Mouse (Mus musculus): ENCODE results near the gene Arhgef2.

- TF ChIP-seq MYOG (IDR thresholded peaks at IDR 0.05; ENCODE audit: control insufficient read depth in 1 of 3, insufficient read depth in 1 of 3, insufficient read length in 2 of 3, low read depth in 2 of 3), result no peak
- no peak for TF ChIP-seq SRF (IDR thresholded peaks at IDR 0.05; ENCODE audit: control insufficient read depth, insufficient read length, low read depth)
- no peak for TF ChIP-seq TCF3 (IDR thresholded peaks at IDR 0.05; ENCODE audit: insufficient read length, low read depth)
- no peak for TF ChIP-seq MYOD1 (IDR thresholded peaks at IDR 0.05; ENCODE audit: control insufficient read depth in 1 of 3, insufficient read length in 2 of 3, low read depth in 2 of 3)
- no peak for TF ChIP-seq POLR2A (IDR thresholded peaks at IDR 0.05; ENCODE audit: insufficient read length, low read depth)
- no peak for TF ChIP-seq POLR2AphosphoS2 (IDR thresholded peaks at IDR 0.05; ENCODE audit: insufficient read length, low read depth)
- no peak for TF ChIP-seq TCF12 (IDR thresholded peaks at IDR 0.05; ENCODE audit: insufficient read depth, poor library complexity, severe bottlenecking)
- TF ChIP-seq CEBPB (IDR thresholded peaks at IDR 0.05; ENCODE audit: insufficient read depth, poor library complexity, severe bottlenecking), result no peak
- no peak for TF ChIP-seq E2F4 (IDR thresholded peaks at IDR 0.05; ENCODE audit: insufficient read depth)
- TF ChIP-seq MAX (IDR thresholded peaks at IDR 0.05; ENCODE audit: low read depth), result no peak
- TF ChIP-seq USF1 (IDR thresholded peaks at IDR 0.05; ENCODE audit: low read depth), result no peak
These were observed 36.7 kb upstream of the Arhgef2 start for GRCm38 (mm10) chr3:88569093-88569492.
